Mouse (Mus musculus) C2C12 (cell line): Measurements from ENCODE around the gene Rsph1.

Experiments used
- CTCF ChIP-seq: IDR thresholded peaks from one replicate; pipeline ENCODE4 v1.5.1; 2011; ENCODE audit not compliant: control insufficient read depth, insufficient read depth, insufficient read length
- MAX ChIP-seq: IDR thresholded peaks from one replicate; pipeline ENCODE4 v1.6.1; 2011; ENCODE audit warnings: mild to moderate bottlenecking, control low read depth
- MYOD1 ChIP-seq: IDR thresholded peaks from one replicate; pipeline ENCODE4 v1.6.1; 2011; ENCODE audit warnings: low read depth; ENCODE audit not compliant: control insufficient read depth, insufficient read length
- USF1 ChIP-seq: IDR thresholded peaks from one replicate; pipeline ENCODE4 v1.6.1; 2011; ENCODE audit warnings: low read depth, mild to moderate bottlenecking, control low read depth, moderate library complexity

DNA sequence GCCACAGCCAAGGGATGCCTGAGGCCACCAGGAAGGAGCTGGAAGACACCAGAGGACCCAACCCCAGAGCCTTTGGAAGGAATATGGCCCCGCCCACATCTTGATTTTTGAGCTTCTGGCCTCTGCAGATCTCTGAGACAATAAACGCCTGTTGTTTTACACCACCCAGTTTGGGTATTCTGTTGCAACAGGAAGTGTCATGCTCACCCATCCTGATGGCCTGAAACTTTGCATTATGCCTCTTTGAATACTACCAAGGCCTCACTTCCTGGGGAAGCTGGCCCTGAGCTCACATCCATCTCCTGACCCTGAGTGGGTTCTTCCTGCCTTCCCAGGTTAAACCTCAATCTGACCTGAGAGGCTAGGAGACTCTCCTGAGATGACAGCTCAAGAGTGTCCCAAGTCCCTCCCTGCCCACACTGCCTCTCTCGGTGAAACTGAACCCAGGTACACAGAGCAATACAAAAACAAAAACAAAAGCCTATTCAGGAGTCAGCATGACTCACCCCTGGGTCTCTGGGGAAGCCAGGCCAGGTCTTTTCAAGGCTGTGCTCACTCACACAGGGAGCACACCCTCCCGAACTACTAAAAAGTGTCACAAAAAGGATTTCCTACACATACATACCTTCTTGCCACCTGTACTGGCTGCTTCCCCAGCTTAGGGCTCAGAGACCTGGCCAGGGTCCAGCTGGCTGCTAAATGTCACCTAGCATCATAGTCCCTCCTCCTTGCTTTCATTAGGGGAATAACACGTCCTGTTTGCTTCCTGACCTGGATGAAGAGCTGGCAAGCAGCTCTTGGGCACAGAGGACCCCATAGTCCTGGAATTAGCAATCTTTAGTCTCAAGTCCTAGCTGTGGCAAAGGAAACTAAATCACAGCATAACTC is 60.9 kb downstream of the Rsph1 start:
- TF ChIP-seq CTCF (no peak), MAX (no peak), USF1 (no peak), MYOD1 (no peak)
